Mouse (Mus musculus): Measurements from ENCODE around the gene Gm5965. TPM values are rescaled to one million over a fixed set of nuclear protein-coding genes. Genes with fewer than 3 reads are reported as not detected.

The Gm5965 gene
- polyA plus RNA-seq, 1 experiment from 2014 or later, result not detected

DNA sequence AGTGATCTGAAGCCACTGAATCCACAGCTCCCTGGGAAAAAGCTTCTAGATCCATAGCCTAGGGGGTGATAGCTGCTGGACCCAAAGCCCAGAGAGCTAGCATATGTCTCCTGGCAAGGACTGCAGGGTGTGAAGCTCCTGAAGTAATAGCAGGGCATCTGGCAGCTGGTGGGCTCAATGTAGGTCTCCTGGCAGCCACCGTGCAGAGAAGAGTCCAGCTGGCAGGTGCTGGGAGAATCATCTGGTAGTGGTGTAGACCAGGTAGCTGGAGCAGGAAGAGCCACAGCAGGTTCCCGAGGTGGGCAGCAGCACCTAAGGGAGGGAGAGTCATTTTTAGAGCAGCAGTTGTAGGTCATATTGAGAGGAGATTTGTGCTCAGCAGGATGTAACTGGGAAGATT, 34.1 kb downstream of the Gm5965 start, which contains the start of gene Gm20741:
TSS of gene Gm20741 (minus strand) at position 394 of the 400 bp plus-strand sequence.
- Histone ChIP-seq H3K36me3 (ENCODE audit: control insufficient read depth, insufficient read depth, low read length) (no peaks in the 10 kb centered on the region), H3K27ac (ENCODE audit: low read depth, low read length) (no peak within 1 kb of the TSS), H3K9ac (ENCODE audit: low read depth, low read length) (no peak within 1 kb of the TSS), H3K9me3 (ENCODE audit: control insufficient read depth, low read length) (no peaks in the 10 kb centered on the region), H3K27me3 (replicated peaks; ENCODE audit: control insufficient read depth, insufficient read depth, low read length) (no peaks in the 10 kb centered on the region), H3K4me3 (ENCODE audit: low read depth, low read length) (no peak within 1 kb of the TSS), H3K4me1 (replicated peaks; ENCODE audit: control insufficient read depth, insufficient read depth, low read length) (no peaks in the 10 kb centered on the region), H3K4me2 (no peak within 1 kb of the TSS)
- WGBS, result 67% methylated on average over 2 of the region's 2 CpGs
- DNase-seq (ENCODE audit: low spot score) (no peak), ATAC-seq (replicated peaks; ENCODE audit: low FRiP score) (no peak)

DNA sequence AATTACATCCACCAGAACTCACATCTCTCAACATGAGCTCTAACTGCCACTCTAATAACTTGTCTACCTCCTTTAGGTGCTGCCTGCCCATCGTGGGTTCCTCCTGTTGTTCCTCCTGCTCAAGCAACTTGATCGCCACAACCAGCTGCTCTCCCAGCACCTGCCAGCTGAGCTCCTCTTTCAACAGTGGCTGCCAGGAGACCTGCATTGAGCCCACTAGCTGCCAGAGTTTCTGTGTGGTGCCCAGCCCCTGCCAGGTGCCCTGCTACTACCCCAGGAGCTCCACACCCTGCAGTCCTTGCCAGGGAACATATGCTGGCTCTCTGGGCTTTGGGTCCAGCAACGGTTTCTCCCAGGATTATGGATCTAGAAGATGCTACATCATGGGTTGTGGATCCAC, 42.4 kb downstream of the Gm5965 start, which contains the start of gene Krtap15:
TSS of gene Krtap15 (plus strand) at position 150 of the 400 bp plus-strand sequence.
- DNase-seq (ENCODE audit: low spot score) (no peak), ATAC-seq (replicated peaks; ENCODE audit: low FRiP score) (no peak)
- H3K4me1 ChIP-seq (replicated peaks; ENCODE audit: control insufficient read depth, insufficient read depth, low read length), result no peaks in the 10 kb centered on the region
- H3K27me3 ChIP-seq (replicated peaks; ENCODE audit: control insufficient read depth, insufficient read depth, low read length), result no peaks in the 10 kb centered on the region
- H3K36me3 ChIP-seq (ENCODE audit: control insufficient read depth, insufficient read depth, low read length), result no peaks in the 10 kb centered on the region
- H3K4me2 ChIP-seq, result no peak within 1 kb of the TSS
- no peaks in the 10 kb centered on the region for H3K9me3 ChIP-seq (ENCODE audit: control insufficient read depth, low read length)
- no peak within 1 kb of the TSS for H3K9ac ChIP-seq (ENCODE audit: low read depth, low read length)
- no peak within 1 kb of the TSS for H3K27ac ChIP-seq (ENCODE audit: low read depth, low read length)
- WGBS, result 78% methylated on average over 3 of the region's 3 CpGs
- no peak within 1 kb of the TSS for H3K4me3 ChIP-seq (ENCODE audit: low read depth, low read length)

DNA sequence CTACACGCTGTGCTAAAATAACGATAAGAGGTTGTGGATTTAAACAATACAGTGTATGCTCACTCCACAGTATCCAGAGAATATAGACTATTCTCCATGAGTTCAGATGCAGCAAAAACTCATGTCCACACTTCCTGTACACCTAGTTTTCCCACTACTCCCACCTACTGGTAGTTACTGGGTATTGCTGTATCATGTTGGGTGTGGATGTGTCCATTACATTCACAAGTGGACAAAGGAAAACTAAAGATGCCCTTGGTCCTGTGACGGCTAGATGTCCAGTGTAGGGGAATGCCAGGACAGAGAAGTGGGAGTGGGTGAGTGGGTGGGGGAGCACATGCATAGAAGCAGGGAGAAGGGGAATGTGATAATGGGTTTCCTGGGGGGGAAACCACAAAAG, 46.0 kb downstream of the Gm5965 start:
- no peaks in the 10 kb centered on the region for H3K36me3 ChIP-seq (ENCODE audit: control insufficient read depth, insufficient read depth, low read length)
- no peak overlapping the region for H3K4me2 ChIP-seq
- H3K4me1 ChIP-seq (replicated peaks; ENCODE audit: control insufficient read depth, insufficient read depth, low read length), result no peaks in the 10 kb centered on the region
- 75% methylated on average over 3 of the region's 3 CpGs for WGBS
- no peak overlapping the region for H3K4me3 ChIP-seq (ENCODE audit: low read depth, low read length)
- no peak overlapping the region for H3K9ac ChIP-seq (ENCODE audit: low read depth, low read length)
- ATAC-seq (replicated peaks; ENCODE audit: low FRiP score) (peak; percentile 43; the same call in 1 of the 2 replicates), DNase-seq (ENCODE audit: low spot score) (no peak)
- no peak overlapping the region for H3K27ac ChIP-seq (ENCODE audit: low read depth, low read length)
- no peaks in the 10 kb centered on the region for H3K27me3 ChIP-seq (replicated peaks; ENCODE audit: control insufficient read depth, insufficient read depth, low read length)
- no peaks in the 10 kb centered on the region for H3K9me3 ChIP-seq (ENCODE audit: control insufficient read depth, low read length)

DNA sequence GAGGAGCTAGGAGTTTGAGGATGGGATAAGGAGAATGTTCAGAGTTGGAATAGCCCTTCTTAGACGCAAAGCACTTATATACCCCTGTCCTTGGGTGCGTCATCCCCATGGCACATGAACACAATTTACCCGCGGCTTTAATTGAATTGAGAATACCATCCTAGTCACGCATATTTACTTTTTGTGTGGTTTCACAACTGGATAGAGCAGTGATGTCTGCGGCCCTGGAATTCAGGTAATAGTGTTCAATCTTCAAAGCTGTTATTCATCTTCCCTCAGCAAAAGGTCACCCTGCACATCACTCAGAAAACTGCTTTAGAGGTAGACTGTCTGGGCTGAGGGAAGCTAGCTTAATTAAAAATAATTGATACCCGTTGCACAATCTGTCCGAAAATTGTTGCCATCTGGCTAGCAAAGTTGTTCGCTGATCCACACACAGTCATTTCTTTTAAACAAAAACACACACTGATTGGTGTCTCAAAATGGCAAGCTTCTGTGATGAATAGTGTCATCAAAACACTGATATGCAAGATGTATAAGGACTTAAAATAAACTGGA, 48.5 kb downstream of the Gm5965 start, which contains the start of gene Krtap14:
TSS of gene Krtap14 (minus strand) at position 51 of the 558 bp plus-strand sequence.
- Histone ChIP-seq H3K4me3 (ENCODE audit: low read depth, low read length) (no peak within 1 kb of the TSS), H3K27me3 (replicated peaks; ENCODE audit: control insufficient read depth, insufficient read depth, low read length) (no peaks in the 10 kb centered on the region), H3K36me3 (ENCODE audit: control insufficient read depth, insufficient read depth, low read length) (no peaks in the 10 kb centered on the region), H3K4me2 (no peak within 1 kb of the TSS), H3K4me1 (replicated peaks; ENCODE audit: control insufficient read depth, insufficient read depth, low read length) (no peaks in the 10 kb centered on the region), H3K27ac (ENCODE audit: low read depth, low read length) (no peak within 1 kb of the TSS), H3K9me3 (ENCODE audit: control insufficient read depth, low read length) (no peaks in the 10 kb centered on the region), H3K9ac (ENCODE audit: low read depth, low read length) (no peak within 1 kb of the TSS)
- DNase-seq (ENCODE audit: low spot score), result no peak
- WGBS, result 83% methylated on average over 9 of the region's 9 CpGs
- ATAC-seq (replicated peaks; ENCODE audit: low FRiP score), result no peak

DNA sequence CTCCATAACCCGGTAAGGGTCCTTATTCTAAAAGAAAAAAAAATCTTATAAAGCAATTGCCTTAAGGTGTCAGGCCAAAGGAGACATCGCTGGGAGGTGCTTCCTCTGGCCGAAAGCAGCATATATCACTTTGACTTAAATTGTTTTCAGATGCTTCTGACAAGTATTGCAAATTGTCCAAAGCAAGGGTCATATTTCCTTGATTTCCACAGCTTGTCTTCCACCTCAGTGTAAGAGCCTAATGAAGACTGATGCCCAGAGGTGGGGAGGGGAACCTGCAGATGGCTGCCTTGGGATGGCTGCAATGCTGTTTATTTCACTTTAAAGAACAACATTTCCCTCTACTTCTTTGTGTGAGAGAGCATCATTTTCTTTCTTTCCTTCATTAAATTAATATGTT, 49.3 kb downstream of the Gm5965 start:
- Histone ChIP-seq H3K27ac (ENCODE audit: low read depth, low read length) (no peak overlapping the region), H3K4me1 (replicated peaks; ENCODE audit: control insufficient read depth, insufficient read depth, low read length) (no peaks in the 10 kb centered on the region), H3K27me3 (replicated peaks; ENCODE audit: control insufficient read depth, insufficient read depth, low read length) (no peaks in the 10 kb centered on the region), H3K9ac (ENCODE audit: low read depth, low read length) (no peak overlapping the region), H3K4me3 (ENCODE audit: low read depth, low read length) (no peak overlapping the region), H3K9me3 (ENCODE audit: control insufficient read depth, low read length) (no peaks in the 10 kb centered on the region), H3K4me2 (no peak overlapping the region), H3K36me3 (ENCODE audit: control insufficient read depth, insufficient read depth, low read length) (no peaks in the 10 kb centered on the region)
- 75% methylated on average over 3 of the region's 3 CpGs for WGBS
- no peak for DNase-seq (ENCODE audit: low spot score)
- no peak for ATAC-seq (replicated peaks; ENCODE audit: low FRiP score)

Other genes starting within 250 kb of the Gm5965 start
- 0.25 and 0.30 TPM in 2 replicates for gene Cldn8, start 214.7 kb upstream of the Gm5965 start, polyA plus RNA-seq (2014; fragmentation: Nextera tagmentation; extraction: Ambion mirVana)
- not detected in 2 replicates for gene Krtap24-1, start 165.6 kb upstream of the Gm5965 start, polyA plus RNA-seq (2014; fragmentation: Nextera tagmentation; extraction: Ambion mirVana)
- not detected in 2 replicates for gene 2310079G19Rik, start 150.2 kb upstream of the Gm5965 start, polyA plus RNA-seq (2014; fragmentation: Nextera tagmentation; extraction: Ambion mirVana)
- gene Krtap26-1, start 130.1 kb upstream of the Gm5965 start, polyA plus RNA-seq (2014; fragmentation: Nextera tagmentation; extraction: Ambion mirVana), result not detected in 2 replicates
- gene Krtap27-1, start 106.2 kb upstream of the Gm5965 start, polyA plus RNA-seq (2014; fragmentation: Nextera tagmentation; extraction: Ambion mirVana), result not detected in 2 replicates
- gene 2310061N02Rik, start 69.9 kb upstream of the Gm5965 start, polyA plus RNA-seq (2014; fragmentation: Nextera tagmentation; extraction: Ambion mirVana), result not detected in 2 replicates
- not detected in 2 replicates for gene Krtap13-1, start 49.0 kb upstream of the Gm5965 start, polyA plus RNA-seq (2014; fragmentation: Nextera tagmentation; extraction: Ambion mirVana)
- gene Krtap13, start 26.3 kb upstream of the Gm5965 start, polyA plus RNA-seq (2014; fragmentation: Nextera tagmentation; extraction: Ambion mirVana), result not detected in 2 replicates
- not detected in 2 replicates for gene 2310034C09Rik, start 19.0 kb upstream of the Gm5965 start, polyA plus RNA-seq (2014; fragmentation: Nextera tagmentation; extraction: Ambion mirVana)
- gene 2310057N15Rik, start 3.7 kb upstream of the Gm5965 start, polyA plus RNA-seq (2014; fragmentation: Nextera tagmentation; extraction: Ambion mirVana), result not detected in 2 replicates
- not detected in 2 replicates for gene Gm20741, start 34.3 kb downstream of the Gm5965 start, polyA plus RNA-seq (2014; fragmentation: Nextera tagmentation; extraction: Ambion mirVana)
- 0.22 TPM in 1 of 2 replicates, not detected in the other for gene Krtap15, start 42.3 kb downstream of the Gm5965 start, polyA plus RNA-seq (2014; fragmentation: Nextera tagmentation; extraction: Ambion mirVana)
- gene Krtap14, start 48.2 kb downstream of the Gm5965 start, polyA plus RNA-seq (2014; fragmentation: Nextera tagmentation; extraction: Ambion mirVana), result not detected in 2 replicates
- not detected in 2 replicates for gene Krtap19-1, start 91.5 kb downstream of the Gm5965 start, polyA plus RNA-seq (2014; fragmentation: Nextera tagmentation; extraction: Ambion mirVana)
- not detected in 2 replicates for gene Krtap19-2, start 96.4 kb downstream of the Gm5965 start, polyA plus RNA-seq (2014; fragmentation: Nextera tagmentation; extraction: Ambion mirVana)
- not detected in 2 replicates for gene Krtap19-3, start 100.1 kb downstream of the Gm5965 start, polyA plus RNA-seq (2014; fragmentation: Nextera tagmentation; extraction: Ambion mirVana)
- not detected in 2 replicates for gene Krtap19-4, start 107.2 kb downstream of the Gm5965 start, polyA plus RNA-seq (2014; fragmentation: Nextera tagmentation; extraction: Ambion mirVana)
- not detected in 2 replicates for gene Krtap19-5, start 118.6 kb downstream of the Gm5965 start, polyA plus RNA-seq (2014; fragmentation: Nextera tagmentation; extraction: Ambion mirVana)
- not detected in 2 replicates for gene Krtap19-9b, start 154.4 kb downstream of the Gm5965 start, polyA plus RNA-seq (2014; fragmentation: Nextera tagmentation; extraction: Ambion mirVana)
- gene Krtap16-3, start 185.0 kb downstream of the Gm5965 start, polyA plus RNA-seq (2014; fragmentation: Nextera tagmentation; extraction: Ambion mirVana), result not detected in 2 replicates
- not detected in 2 replicates for gene Krtap22-2, start 232.9 kb downstream of the Gm5965 start, polyA plus RNA-seq (2014; fragmentation: Nextera tagmentation; extraction: Ambion mirVana)
- gene Gm10229, start 237.4 kb downstream of the Gm5965 start, polyA plus RNA-seq (2014; fragmentation: Nextera tagmentation; extraction: Ambion mirVana), result not detected in 2 replicates

Data from liver, embryonic 11.5 days (tissue).